Mouse (Mus musculus): ENCODE data around the gene Olfr688. TPM values are rescaled to one million over a fixed set of nuclear protein-coding genes. Genes with fewer than 3 reads are reported as not detected.
A peak's percentile ranks its signal among the peaks of the same experiment; 100 is the strongest.

The Olfr688 gene
- total RNA-seq (2014; fragmentation: Nextera tagmentation), result not detected in 2 replicates
- not detected in 2 replicates for total RNA-seq (2017)
- polyA plus RNA-seq (2012), result not detected in 2 replicates

- no peaks in the 10 kb centered on the region for H3K9me3 ChIP-seq (replicated peaks)
- no peak within 1 kb of the TSS for H3K4me3 ChIP-seq (ENCODE audit: low read depth, low read length)
- H3K4me1 ChIP-seq (ENCODE audit: insufficient read depth, low read depth, low read length), result no peaks in the 10 kb centered on the region
- no peaks in the 10 kb centered on the region for H3K27me3 ChIP-seq (ENCODE audit: insufficient read depth, low read length)
- no peak for ATAC-seq (ENCODE audit: extremely low read depth, insufficient number of reproducible peaks, low FRiP score, poor library complexity, severe bottlenecking)
- TF ChIP-seq GATA1 (IDR thresholded peaks at IDR 0.05; ENCODE audit: borderline replicate concordance, low read length) (no peak), TAL1 (conservative IDR thresholded peaks at IDR 0.05; ENCODE audit: low read depth, low read length) (no peak), GATA2 (IDR thresholded peaks at IDR 0.05; ENCODE audit: borderline replicate concordance, low read depth, low read length) (no peak), POLR2AphosphoS5 (IDR thresholded peaks at IDR 0.05; ENCODE audit: insufficient replicate concordance, low read depth, low read length) (no peak), CTCF (IDR thresholded peaks at IDR 0.05; ENCODE audit: low read depth, low read length) (no peak)
- no peaks in the 10 kb centered on the region for H3K36me3 ChIP-seq (replicated peaks)
- no peak for DNase-seq (ENCODE audit: low spot score)
Observed at GRCm38 (mm10) chr7:105287795-105288194, at the start of gene Olfr688. Olfr688 (plus strand) TSS chr7:105288095.

- Histone ChIP-seq H3K9me3 (replicated peaks) (no peaks in the 10 kb centered on the region), H3K36me3 (replicated peaks) (no peaks in the 10 kb centered on the region), H3K4me1 (ENCODE audit: insufficient read depth, low read depth, low read length) (no peaks in the 10 kb centered on the region), H3K4me3 (ENCODE audit: low read depth, low read length) (no peak overlapping the region), H3K27me3 (ENCODE audit: insufficient read depth, low read length) (no peaks in the 10 kb centered on the region)
- no peak for ATAC-seq (ENCODE audit: extremely low read depth, insufficient number of reproducible peaks, low FRiP score, poor library complexity, severe bottlenecking)
- TF ChIP-seq TAL1 (conservative IDR thresholded peaks at IDR 0.05; ENCODE audit: low read depth, low read length), result no peak
- TF ChIP-seq CTCF (IDR thresholded peaks at IDR 0.05; ENCODE audit: low read depth, low read length), result no peak
- TF ChIP-seq GATA1 (IDR thresholded peaks at IDR 0.05; ENCODE audit: borderline replicate concordance, low read length), result no peak
- TF ChIP-seq POLR2AphosphoS5 (IDR thresholded peaks at IDR 0.05; ENCODE audit: insufficient replicate concordance, low read depth, low read length), result no peak
- TF ChIP-seq GATA2 (IDR thresholded peaks at IDR 0.05; ENCODE audit: borderline replicate concordance, low read depth, low read length), result no peak
- DNase-seq (ENCODE audit: low spot score), result no peak
Observed at GRCm38 (mm10) chr7:105247671-105248070, 40.2 kb upstream of the Olfr688 start.

- H3K4me3 ChIP-seq (ENCODE audit: low read depth, low read length), result no peak overlapping the region
- TF ChIP-seq POLR2AphosphoS5 (IDR thresholded peaks at IDR 0.05; ENCODE audit: insufficient replicate concordance, low read depth, low read length) (no peak), GATA1 (IDR thresholded peaks at IDR 0.05; ENCODE audit: borderline replicate concordance, low read length) (no peak), TAL1 (conservative IDR thresholded peaks at IDR 0.05; ENCODE audit: low read depth, low read length) (no peak), CTCF (IDR thresholded peaks at IDR 0.05; ENCODE audit: low read depth, low read length) (no peak), GATA2 (IDR thresholded peaks at IDR 0.05; ENCODE audit: borderline replicate concordance, low read depth, low read length) (no peak)
- ATAC-seq (ENCODE audit: extremely low read depth, insufficient number of reproducible peaks, low FRiP score, poor library complexity, severe bottlenecking), result no peak
- H3K36me3 ChIP-seq (replicated peaks), result no peaks in the 10 kb centered on the region
- no peaks in the 10 kb centered on the region for H3K27me3 ChIP-seq (ENCODE audit: insufficient read depth, low read length)
- no peak for DNase-seq (ENCODE audit: low spot score)
- H3K9me3 ChIP-seq (replicated peaks), result no peaks in the 10 kb centered on the region
- H3K4me1 ChIP-seq (ENCODE audit: insufficient read depth, low read depth, low read length), result no peaks in the 10 kb centered on the region
Observed at GRCm38 (mm10) chr7:105248197-105248596, 39.7 kb upstream of the Olfr688 start.

DNA sequence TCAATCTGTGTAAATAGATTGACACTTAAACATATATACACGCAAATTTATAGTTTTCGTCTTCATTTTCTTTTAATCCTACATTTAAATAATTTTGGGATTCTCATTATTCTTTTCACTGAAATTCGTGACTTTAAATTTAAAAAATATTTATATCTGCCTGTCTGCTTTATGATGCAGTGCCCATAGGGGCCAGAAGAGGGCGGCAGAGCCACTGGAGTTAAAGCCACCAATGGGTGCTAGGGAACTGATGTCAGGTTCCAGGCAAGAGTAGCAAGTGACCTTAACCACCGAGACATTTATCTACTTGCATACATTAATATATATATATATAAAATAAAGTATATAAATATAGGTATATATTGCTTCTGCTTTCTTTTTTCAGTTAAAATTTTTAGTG, 31.2 kb upstream of the Olfr688 start:
- no peaks in the 10 kb centered on the region for H3K4me1 ChIP-seq (ENCODE audit: insufficient read depth, low read depth, low read length)
- H3K27me3 ChIP-seq (ENCODE audit: insufficient read depth, low read length), result no peaks in the 10 kb centered on the region
- DNase-seq (ENCODE audit: low spot score) (peak; percentile 1), ATAC-seq (ENCODE audit: extremely low read depth, insufficient number of reproducible peaks, low FRiP score, poor library complexity, severe bottlenecking) (no peak)
- H3K36me3 ChIP-seq (replicated peaks), result no peaks in the 10 kb centered on the region
- no peak overlapping the region for H3K4me3 ChIP-seq (ENCODE audit: low read depth, low read length)
- no peaks in the 10 kb centered on the region for H3K9me3 ChIP-seq (replicated peaks)
- TF ChIP-seq GATA2 (IDR thresholded peaks at IDR 0.05; ENCODE audit: borderline replicate concordance, low read depth, low read length), result no peak
- TF ChIP-seq CTCF (IDR thresholded peaks at IDR 0.05; ENCODE audit: low read depth, low read length), result 0 out of 2 replicates have a peak, but pooled peaks have one; percentile 27

DNA sequence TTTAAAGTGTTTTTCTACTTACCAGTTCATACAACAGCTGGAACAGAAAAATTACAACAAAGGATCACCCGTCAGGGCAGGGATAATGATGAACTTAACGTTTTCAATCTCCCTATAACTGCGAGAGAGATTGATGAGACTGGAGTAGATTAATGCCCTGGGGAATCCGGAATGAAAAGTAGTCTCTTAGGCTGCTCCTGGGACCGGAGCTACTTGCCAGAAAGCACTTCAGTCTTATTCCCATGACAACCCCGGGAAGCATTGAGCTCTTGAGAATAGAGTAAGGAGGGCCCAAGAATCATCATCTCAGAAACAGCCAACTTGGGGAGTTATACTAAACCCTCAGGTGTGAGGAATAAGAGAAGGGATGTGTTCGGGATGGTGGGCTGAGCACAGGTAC, 15.5 kb upstream of the Olfr688 start:
- DNase-seq (ENCODE audit: low spot score), result no peak
- TF ChIP-seq TAL1 (conservative IDR thresholded peaks at IDR 0.05; ENCODE audit: low read depth, low read length), result no peak
- TF ChIP-seq CTCF (IDR thresholded peaks at IDR 0.05; ENCODE audit: low read depth, low read length), result no peak
- no peak for TF ChIP-seq GATA1 (IDR thresholded peaks at IDR 0.05; ENCODE audit: borderline replicate concordance, low read length)
- no peak for TF ChIP-seq POLR2AphosphoS5 (IDR thresholded peaks at IDR 0.05; ENCODE audit: insufficient replicate concordance, low read depth, low read length)
- no peak for TF ChIP-seq GATA2 (IDR thresholded peaks at IDR 0.05; ENCODE audit: borderline replicate concordance, low read depth, low read length)
- H3K4me3 ChIP-seq (ENCODE audit: low read depth, low read length), result no peak overlapping the region

GRCm38 (mm10) chr7:105290051-105290450, 2.2 kb downstream of the Olfr688 start:
- no peaks in the 10 kb centered on the region for H3K36me3 ChIP-seq (replicated peaks)
- ATAC-seq (ENCODE audit: extremely low read depth, insufficient number of reproducible peaks, low FRiP score, poor library complexity, severe bottlenecking) (no peak), DNase-seq (ENCODE audit: low spot score) (no peak)
- TF ChIP-seq GATA2 (IDR thresholded peaks at IDR 0.05; ENCODE audit: borderline replicate concordance, low read depth, low read length), result no peak
- no peak for TF ChIP-seq GATA1 (IDR thresholded peaks at IDR 0.05; ENCODE audit: borderline replicate concordance, low read length)
- no peak for TF ChIP-seq TAL1 (conservative IDR thresholded peaks at IDR 0.05; ENCODE audit: low read depth, low read length)
- TF ChIP-seq CTCF (IDR thresholded peaks at IDR 0.05; ENCODE audit: low read depth, low read length), result no peak
- no peak for TF ChIP-seq POLR2AphosphoS5 (IDR thresholded peaks at IDR 0.05; ENCODE audit: insufficient replicate concordance, low read depth, low read length)
- no peaks in the 10 kb centered on the region for H3K4me1 ChIP-seq (ENCODE audit: insufficient read depth, low read depth, low read length)
- no peak overlapping the region for H3K4me3 ChIP-seq (ENCODE audit: low read depth, low read length)
- no peaks in the 10 kb centered on the region for H3K9me3 ChIP-seq (replicated peaks)
- H3K27me3 ChIP-seq (ENCODE audit: insufficient read depth, low read length), result no peaks in the 10 kb centered on the region

More for the DNA sequence above, 15.5 kb upstream of the Olfr688 start:
- H3K27me3 ChIP-seq (ENCODE audit: insufficient read depth, low read length), result no peaks in the 10 kb centered on the region
- H3K36me3 ChIP-seq (replicated peaks), result no peaks in the 10 kb centered on the region
- ATAC-seq (ENCODE audit: extremely low read depth, insufficient number of reproducible peaks, low FRiP score, poor library complexity, severe bottlenecking), result no peak
- H3K4me1 ChIP-seq (ENCODE audit: insufficient read depth, low read depth, low read length), result no peaks in the 10 kb centered on the region
- no peaks in the 10 kb centered on the region for H3K9me3 ChIP-seq (replicated peaks)
